Mouse (Mus musculus) spleen, adult 2 months (tissue): ENCODE measurements around the gene Galnt17.

Source experiments
- CTCF ChIP-seq: fragments of 200-500 bp; IDR thresholded peaks from 2 replicates; pipeline ENCODE4 v1.5.1; 2011; ENCODE audit warnings: mild to moderate bottlenecking, inconsistent platforms; ENCODE audit not compliant: insufficient read depth, insufficient read length, insufficient replicate concordance; ENCODE audit errors: extremely low read depth
- POLR2A ChIP-seq: fragments of 200-500 bp; IDR thresholded peaks from 2 replicates; pipeline ENCODE4 v1.6.1; 2011; ENCODE audit warnings: low read depth, low read length, inconsistent platforms

- TF ChIP-seq CTCF = no peak
- no peak for TF ChIP-seq POLR2A
Measured at GRCm38 (mm10) chr5:130927138-130927793, 381.0 kb downstream of the Galnt17 start.
